Mouse (Mus musculus): Measurements from ENCODE around the gene Fkbp1b.
"Not testable (repeated sequence)": the region's sequence is repeated elsewhere in the genome, so short reads cannot be mapped to it uniquely, and the experiment has no call there.

The Fkbp1b gene

GRCm38 (mm10) chr12:4841392-4841887 is at the start of gene Fkbp1b:
Gene Fkbp1b, minus strand, starts transcription at chr12:4841591.
- DNase-seq (ENCODE audit: low spot score in 2 of 2): no peak

GRCm38 (mm10) chr12:4889891-4890290 is 48.5 kb upstream of the Fkbp1b start:
- DNase-seq (ENCODE audit: low spot score in 2 of 2): no peak

GRCm38 (mm10) chr12:4889251-4889650 is 47.9 kb upstream of the Fkbp1b start:
- no peak for DNase-seq (ENCODE audit: low spot score in 2 of 2)

- no peak for DNase-seq (ENCODE audit: low spot score in 2 of 2)
Observed at GRCm38 (mm10) chr12:4888739-4889138, 47.3 kb upstream of the Fkbp1b start.

GRCm38 (mm10) chr12:4886581-4886980 is 45.2 kb upstream of the Fkbp1b start:
- DNase-seq (ENCODE audit: low spot score in 2 of 2): not testable (repeated sequence)

GRCm38 (mm10) chr12:4885062-4885461 is 43.7 kb upstream of the Fkbp1b start:
- no peak for DNase-seq (ENCODE audit: low spot score in 2 of 2)

GRCm38 (mm10) chr12:4882086-4882485 is 40.7 kb upstream of the Fkbp1b start:
- DNase-seq (ENCODE audit: low spot score in 2 of 2): no peak

GRCm38 (mm10) chr12:4879048-4879447 is 37.7 kb upstream of the Fkbp1b start:
- DNase-seq (ENCODE audit: low spot score in 2 of 2): no peak

- DNase-seq (ENCODE audit: low spot score in 2 of 2): no peak
Observed at GRCm38 (mm10) chr12:4878296-4878783, 36.9 kb upstream of the Fkbp1b start.

GRCm38 (mm10) chr12:4875623-4876022 is 34.2 kb upstream of the Fkbp1b start:
- no peak for DNase-seq (ENCODE audit: low spot score in 2 of 2)

GRCm38 (mm10) chr12:4874161-4874927 is 33.0 kb upstream of the Fkbp1b start, which contains the start of gene Mfsd2b:
Gene Mfsd2b, minus strand, starts transcription at chr12:4874359.
- no peak for DNase-seq (ENCODE audit: low spot score in 2 of 2)

GRCm38 (mm10) chr12:4873531-4873930 is 32.1 kb upstream of the Fkbp1b start:
- DNase-seq (ENCODE audit: low spot score in 2 of 2): no peak

GRCm38 (mm10) chr12:4872983-4873477 is 31.6 kb upstream of the Fkbp1b start:
- no peak for DNase-seq (ENCODE audit: low spot score in 2 of 2)

- DNase-seq (ENCODE audit: low spot score in 2 of 2): no peak
Observed at GRCm38 (mm10) chr12:4872273-4872672, 30.9 kb upstream of the Fkbp1b start.

- no peak for DNase-seq (ENCODE audit: low spot score in 2 of 2)
Observed at GRCm38 (mm10) chr12:4871260-4871659, 29.9 kb upstream of the Fkbp1b start.

GRCm38 (mm10) chr12:4868924-4869323 is 27.5 kb upstream of the Fkbp1b start:
- no peak for DNase-seq (ENCODE audit: low spot score in 2 of 2)

GRCm38 (mm10) chr12:4864338-4864690 is 22.9 kb upstream of the Fkbp1b start:
- DNase-seq (ENCODE audit: low spot score in 2 of 2): no peak

- no peak for DNase-seq (ENCODE audit: low spot score in 2 of 2)
Observed at GRCm38 (mm10) chr12:4863654-4864337, 22.4 kb upstream of the Fkbp1b start.

- no peak for DNase-seq (ENCODE audit: low spot score in 2 of 2)
Observed at GRCm38 (mm10) chr12:4862672-4863071, 21.3 kb upstream of the Fkbp1b start.

GRCm38 (mm10) chr12:4859241-4859914 is 18.0 kb upstream of the Fkbp1b start:
- no peak for DNase-seq (ENCODE audit: low spot score in 2 of 2)

- DNase-seq (ENCODE audit: low spot score in 2 of 2): no peak
Observed at GRCm38 (mm10) chr12:4856834-4857233, 15.4 kb upstream of the Fkbp1b start.

- DNase-seq (ENCODE audit: low spot score in 2 of 2): no peak
Observed at GRCm38 (mm10) chr12:4856160-4856559, 14.8 kb upstream of the Fkbp1b start.
